Mouse (Mus musculus): Measurements from ENCODE around the gene Dnajc5.

Gene Dnajc5

DNA sequence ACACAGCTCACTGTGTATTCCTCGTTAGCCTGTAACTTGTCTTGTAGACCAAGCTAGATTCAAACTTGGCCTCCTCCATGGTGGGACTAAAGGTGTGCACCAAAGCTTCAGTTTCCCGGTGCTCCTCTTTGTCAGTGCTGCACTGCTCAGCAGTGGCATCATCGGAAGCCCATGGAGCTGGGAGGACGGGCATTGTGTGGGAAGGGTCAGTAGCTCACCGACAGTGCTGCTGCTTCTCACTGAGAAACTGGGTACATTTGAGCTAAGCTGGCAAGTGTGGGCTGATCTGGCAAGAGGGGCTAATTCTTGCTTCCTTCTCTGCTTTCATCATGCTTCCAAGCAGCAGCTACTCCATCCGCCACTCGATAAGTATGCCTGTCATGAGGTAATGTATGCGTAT lies 9.1 kb upstream of the Dnajc5 start:
- no peak for DNase-seq (ENCODE audit: low spot score)

DNA sequence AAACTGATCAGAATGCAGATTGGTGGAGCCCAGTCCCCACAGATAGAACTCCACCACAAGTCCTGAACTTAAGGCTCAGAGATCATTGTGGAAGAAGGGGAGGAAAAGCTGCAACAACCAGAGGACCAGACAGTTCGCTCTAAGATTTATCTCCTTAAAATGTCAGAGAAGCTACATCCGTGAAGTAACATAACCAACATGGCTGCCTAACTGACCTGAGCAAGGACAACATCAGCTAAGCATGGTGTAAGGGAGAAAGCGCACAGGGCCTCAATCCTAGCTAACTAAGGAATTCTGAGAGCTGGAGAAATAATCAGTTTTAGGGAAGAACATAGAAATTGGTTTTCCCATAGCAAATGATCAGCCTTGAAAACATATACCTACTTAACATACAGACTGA lies 1.1 kb upstream of the Dnajc5 start:
- no peak for DNase-seq (ENCODE audit: low spot score)

DNA sequence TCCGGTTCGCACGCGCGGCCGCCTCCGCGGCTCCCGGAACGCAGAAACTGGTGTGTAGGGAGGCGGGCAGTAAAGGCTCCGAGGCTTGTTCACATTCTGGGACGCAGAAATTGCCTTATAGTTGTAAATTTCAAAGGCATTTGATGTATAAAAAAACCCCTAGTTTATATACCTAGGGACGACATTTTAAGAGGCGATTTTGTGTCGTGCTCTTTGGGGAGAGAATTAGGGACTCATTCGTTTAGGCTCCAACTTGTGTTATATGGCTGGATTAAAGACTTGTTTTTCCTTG lies 597 bp downstream of the Dnajc5 start:
- DNase-seq (ENCODE audit: low spot score), result no peak

DNA sequence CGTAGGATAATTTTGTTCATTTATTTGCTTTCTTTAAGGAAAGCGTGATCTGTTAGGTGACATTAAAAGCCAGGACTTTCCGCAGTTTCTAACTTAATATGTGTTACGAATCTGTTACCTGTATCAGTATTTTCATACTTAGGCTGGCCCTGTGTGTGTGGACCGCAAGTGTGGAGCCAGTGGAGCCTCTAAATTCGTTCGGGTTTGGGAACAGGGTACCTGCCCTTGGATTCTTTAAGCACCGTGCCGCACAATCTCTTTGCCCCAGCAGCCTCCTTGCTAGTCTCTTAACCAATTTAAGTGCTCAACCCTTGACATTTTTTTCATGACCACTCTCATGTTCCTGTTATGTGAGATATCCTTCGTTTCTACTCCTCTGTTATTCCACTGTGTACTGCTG lies 1.2 kb downstream of the Dnajc5 start:
- DNase-seq (ENCODE audit: low spot score), result no peak

DNA sequence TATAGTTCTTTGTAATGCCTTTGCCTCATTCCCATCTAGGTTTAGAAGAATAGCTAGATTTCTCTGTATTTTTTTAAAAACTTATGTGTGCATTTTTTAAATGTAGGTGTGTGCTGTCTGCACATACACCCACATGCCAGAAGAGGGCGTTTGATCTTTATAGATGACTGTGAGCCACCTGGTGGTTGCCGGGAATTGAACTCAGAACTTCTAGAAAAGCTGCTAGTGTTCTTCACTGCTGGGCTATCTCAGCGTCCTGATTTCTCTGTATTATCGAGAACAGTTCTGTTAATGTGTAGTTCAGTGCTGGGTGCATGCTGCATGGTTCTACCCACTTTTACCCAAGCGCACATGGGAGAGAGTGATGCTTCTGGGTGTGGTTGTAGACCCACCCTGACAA lies 2.5 kb downstream of the Dnajc5 start:
- DNase-seq (ENCODE audit: low spot score), result no peak

DNA sequence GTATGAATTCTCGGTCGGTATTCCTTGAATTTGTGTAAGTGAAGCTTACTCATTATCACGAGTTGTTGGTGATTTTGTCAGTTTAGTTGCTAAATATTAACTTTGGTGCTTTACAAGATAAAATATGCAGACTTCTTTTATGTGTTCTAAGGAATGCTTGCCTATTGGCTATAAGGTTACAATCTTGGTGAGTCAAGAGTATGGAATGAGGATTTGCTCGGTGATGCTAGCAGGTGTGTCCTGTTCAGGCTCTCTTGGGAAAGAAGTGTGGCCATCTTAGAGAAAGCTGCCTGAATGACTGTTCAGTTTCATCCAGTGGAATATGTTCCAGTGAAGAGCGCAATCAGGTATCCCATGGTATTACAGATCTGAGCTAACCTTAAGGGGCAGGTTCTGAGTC lies 5.2 kb downstream of the Dnajc5 start:
- DNase-seq (ENCODE audit: low spot score), result no peak

DNA sequence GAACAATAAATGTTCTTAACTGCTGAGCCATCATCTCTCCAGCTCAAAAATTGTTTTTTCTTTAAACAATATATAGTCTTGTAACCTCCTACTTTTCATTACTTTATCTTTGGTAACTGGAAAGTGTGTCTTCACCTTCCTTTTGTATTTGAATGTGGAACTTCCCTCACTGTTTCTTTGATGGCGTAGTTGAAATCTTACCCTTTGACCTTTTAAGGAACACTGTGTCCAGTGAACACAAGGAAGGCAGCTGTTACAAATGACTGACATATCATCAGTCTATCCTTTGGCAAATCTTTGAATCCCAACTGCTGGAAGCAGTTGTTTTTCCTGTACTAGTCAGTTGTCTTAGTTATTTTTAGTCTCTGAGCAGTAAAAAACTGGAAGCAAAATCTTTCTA lies 8.8 kb downstream of the Dnajc5 start:
- no peak for DNase-seq (ENCODE audit: low spot score)

DNA sequence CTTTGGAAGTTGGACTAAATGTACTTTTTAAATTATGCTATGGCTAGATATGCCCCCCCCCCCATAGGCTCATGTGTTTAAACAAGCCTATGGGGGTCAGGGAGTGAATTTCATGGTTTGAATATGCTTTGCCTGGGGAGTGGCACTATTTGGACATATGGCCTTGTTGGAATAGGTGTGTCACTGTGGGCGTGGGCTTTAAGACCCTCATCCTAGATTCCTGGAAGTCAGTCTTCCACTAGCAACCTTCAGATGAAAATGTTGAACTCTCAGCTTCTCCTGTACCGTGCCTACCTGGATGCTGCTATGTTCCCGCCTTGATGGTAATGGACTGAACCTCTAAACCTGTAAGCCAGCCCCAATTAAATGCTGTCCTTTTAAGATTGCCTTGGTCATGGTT lies 12.3 kb downstream of the Dnajc5 start:
- DNase-seq (ENCODE audit: low spot score), result no peak

DNA sequence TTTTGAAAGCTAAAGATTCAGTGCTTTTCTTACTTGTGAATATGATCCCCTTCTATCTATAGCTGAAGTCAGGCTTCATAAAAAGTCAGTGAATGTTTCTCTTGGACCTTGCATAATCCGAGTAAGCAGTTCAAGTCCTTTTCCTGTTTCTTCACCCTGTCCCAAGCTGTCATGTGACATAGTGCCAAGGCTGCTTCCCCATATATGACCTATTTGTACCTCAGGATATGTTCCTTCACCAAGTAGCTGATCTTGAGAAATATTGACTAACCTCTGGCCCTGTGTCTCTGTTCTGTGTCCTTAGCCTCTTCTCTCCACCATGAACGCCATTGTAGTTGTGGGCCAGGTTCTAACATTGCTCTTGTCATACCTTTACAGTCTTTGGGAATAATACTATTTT lies 16.1 kb downstream of the Dnajc5 start:
- DNase-seq (ENCODE audit: low spot score), result no peak

DNA sequence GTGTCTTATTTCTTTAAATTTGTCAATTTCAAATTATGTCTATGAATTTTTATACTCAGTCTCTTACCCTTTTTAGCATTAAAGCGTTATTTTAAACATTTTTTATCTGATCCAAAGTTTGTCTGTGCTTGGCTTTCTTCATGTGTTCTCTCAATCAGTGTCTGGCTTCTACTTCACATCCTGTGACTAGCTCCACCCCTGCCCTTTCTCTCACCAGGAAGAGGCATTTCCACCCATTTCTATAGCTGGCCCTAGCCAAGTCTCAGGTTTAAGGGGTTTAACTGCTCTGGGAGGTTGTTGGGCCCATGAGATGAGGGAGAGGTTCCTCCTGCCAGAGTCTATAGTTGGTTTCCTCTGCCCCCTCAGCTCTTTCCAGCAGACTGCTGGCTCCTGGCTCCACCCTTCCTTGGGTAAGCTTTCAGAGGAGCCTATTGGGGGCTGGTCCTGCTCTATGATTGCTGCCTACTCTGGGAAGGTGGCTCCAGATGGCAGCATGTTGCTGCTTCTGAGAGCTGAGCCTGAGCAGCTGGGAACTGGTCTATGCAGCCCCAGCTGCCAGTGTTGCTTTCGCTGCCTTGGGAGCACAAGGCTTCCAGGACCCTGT lies 17.3 kb downstream of the Dnajc5 start:
- no peak for DNase-seq (ENCODE audit: low spot score)

DNA sequence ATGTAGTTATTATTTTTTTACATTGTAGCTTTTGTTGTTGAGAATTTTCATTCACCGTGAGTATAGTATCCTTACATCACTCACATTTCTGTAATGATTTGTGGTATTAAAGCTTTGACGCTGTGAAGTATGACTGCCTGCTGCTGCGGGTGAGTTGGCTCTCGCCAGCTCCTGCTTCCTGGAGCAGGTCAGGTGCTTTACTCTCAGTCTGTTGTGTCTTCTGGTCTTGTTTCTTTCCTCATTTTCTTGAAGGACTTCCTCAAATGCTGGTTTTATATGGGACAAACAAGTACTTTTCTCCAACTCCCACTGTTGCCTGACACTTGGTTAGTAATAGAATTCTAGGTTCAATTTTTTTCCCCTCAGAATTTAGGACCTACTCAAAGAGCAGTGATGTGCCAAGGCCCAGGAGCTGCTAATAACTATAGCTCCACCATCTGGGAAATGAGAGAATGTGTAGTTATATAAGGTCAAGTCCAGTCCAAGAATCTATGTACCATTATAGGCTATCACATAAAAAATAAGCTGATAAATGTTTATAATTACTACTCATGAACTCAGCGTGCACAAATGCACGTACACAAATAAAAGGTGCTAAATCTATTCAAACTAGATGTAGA lies 21.6 kb downstream of the Dnajc5 start:
- DNase-seq (ENCODE audit: low spot score), result no peak

DNA sequence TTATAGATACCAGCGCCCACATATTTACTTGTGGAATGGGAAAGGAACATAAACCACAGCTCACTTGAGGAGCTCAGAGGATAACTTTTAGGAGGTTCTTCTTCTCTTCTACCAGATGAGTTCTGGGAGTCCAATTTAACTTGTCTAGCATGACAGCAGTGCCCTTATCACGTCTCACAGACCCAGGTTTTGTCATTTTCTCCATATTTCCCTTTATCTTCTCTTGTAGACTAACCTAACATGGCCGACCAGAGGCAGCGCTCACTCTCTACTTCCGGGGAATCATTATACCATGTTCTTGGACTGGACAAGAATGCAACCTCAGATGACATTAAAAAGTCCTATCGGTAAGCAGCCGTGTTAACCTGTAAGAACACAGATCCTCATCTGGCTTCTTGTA lies 25.9 kb downstream of the Dnajc5 start:
- no peak for DNase-seq (ENCODE audit: low spot score)

DNA sequence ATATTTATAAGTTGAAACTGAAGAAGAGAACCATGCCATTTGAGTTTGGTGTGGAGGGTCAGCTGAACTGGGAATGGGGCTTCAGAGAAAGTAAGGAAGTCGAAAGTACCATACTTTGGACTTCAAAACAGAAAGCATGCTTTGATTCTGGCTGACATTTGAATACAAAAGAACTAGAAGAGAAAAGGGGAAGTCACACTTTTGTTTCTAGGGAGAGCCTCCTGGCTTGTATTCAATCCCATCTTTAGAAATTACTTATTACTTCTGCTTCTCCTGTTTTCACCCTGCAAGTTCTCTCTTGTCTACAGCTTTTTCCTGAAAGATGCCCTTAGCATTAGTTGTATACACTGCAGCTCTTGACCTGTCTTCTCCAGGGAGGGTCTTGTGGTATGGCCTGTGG lies 27.9 kb downstream of the Dnajc5 start:
- DNase-seq (ENCODE audit: low spot score), result no peak

DNA sequence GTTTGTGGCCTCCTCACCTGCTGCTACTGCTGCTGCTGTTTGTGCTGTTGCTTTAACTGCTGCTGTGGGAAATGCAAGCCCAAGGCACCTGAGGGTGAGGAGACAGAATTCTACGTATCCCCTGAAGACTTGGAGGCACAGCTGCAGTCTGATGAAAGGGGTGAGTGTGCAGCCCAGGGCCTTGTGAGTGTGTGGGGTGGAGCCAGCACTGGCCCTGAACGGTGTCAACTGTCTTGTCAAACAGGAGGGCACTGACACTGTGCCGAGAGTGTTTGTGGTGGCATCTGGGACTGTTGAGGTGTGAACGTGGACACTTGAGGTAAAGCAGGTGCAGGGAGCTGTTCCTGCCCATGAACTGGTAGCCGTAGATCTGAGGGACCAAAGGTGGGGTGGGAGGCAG lies 28.4 kb downstream of the Dnajc5 start:
- no peak for DNase-seq (ENCODE audit: low spot score)

DNA sequence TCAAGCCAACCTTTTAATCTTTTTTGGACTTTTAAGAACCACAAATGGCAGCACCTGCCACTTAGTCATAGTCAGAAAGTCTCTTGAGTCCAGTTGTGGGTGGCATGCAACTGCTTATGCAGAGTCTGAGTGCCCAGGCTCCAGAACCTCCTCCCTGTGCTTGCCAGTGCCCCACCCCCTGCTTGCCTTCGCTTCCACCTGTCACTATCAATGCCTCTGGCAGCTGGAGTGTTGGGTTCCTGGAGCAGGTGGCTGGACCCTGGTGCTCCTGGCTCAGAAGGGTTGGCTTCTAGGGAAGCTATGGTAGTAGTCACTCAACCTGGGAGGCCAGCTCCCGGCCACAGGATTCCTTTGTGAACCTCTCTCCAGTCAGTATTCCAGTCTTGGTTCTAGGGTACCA lies 29.9 kb downstream of the Dnajc5 start:
- no peak for DNase-seq (ENCODE audit: low spot score)

DNA sequence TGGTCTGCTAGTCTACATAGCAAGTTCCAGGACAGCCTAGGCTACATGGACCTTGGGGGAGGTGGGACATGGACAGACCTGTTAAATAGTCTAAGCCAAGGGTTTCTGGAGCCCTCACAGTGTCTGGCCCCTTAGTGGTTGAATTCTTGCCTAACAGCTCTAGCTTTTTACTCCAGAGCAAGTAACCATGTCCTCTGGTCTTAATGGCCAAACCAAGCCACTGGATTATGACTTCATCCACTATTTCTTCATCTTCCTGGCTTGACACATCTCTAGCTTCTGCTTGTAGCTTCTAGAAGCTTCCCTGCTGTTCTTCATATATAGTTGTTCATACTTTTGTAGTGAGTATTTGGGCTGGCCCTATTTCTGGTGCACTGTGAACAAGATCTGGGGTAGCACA lies 33.5 kb downstream of the Dnajc5 start:
- no peak for DNase-seq (ENCODE audit: low spot score)

DNA sequence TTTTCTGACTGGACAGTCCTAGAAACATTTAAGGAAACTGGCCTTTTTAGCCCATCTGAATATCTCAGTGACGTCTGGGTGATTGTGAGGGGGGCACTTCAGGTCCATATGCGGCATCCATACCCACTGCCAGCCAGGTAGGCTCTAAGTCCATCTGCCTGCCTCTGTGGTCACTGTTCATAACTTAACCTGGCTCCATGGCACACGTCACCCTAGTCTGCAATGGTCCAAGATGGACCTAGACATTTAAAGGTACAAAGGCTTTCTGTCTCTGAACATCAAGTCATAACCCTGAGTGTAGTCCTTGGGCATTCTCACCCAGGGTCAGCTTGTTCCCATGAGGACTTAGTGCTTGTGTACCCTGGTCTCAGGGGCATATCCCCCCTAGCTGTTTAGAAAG lies 47.1 kb downstream of the Dnajc5 start:
- no peak for DNase-seq (ENCODE audit: low spot score)

DNA sequence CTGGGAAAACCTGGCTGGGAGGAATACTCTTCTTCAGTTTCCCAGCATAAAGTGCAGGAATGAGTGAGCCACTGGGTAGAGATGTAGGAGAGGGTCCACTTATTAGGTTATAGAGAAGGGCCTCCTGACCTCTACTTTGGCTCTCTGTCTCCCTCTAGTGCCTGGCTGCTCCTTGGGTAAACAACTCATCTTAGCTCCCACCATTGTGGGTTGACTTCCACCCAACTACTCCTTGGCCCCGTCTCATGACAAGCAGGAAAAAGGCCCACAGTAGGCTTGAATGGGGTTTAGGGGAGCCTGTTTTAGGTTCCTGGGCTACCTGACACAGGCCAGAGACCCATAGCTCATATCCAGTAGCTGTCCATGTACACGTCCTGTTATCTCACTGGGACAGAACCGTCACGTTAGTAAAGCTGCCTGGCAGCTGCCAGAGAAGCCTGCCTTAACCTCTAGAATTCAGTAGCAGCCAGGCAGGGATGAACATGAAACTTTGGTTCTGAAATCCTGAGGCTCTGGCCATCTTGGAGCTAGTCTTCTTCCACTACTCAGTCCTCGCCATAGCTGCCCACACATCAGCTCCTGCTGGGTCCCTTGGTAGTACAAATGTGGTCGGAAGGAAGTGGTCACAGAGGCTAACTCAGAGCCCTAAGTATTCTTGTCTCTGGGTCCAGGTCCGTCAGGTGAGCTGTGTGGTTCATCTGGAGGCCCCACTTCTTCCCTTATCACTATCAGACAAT lies 48.2 kb downstream of the Dnajc5 start:
- DNase-seq (ENCODE audit: low spot score), result no peak

DNA sequence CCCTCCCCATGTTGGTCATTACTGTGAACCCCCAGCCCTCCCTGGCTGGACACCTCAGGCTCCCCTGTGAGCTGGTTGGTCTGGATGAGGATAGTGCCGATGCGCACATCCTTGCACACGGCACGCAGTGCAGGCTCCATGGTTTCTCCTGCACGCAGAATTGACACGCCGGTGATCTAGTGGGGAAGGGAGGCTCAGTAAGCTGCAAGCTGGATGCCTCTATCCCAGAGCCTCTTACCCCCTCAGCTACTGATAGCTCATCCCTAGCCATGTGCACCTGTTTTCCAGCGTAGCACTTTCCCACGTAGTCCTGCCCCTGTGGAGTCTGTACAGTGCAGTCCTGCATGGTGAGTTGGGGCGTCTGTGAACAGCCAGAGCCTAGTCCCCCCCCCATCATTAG lies 49.6 kb downstream of the Dnajc5 start:
- no peak for DNase-seq (ENCODE audit: low spot score)

DNA sequence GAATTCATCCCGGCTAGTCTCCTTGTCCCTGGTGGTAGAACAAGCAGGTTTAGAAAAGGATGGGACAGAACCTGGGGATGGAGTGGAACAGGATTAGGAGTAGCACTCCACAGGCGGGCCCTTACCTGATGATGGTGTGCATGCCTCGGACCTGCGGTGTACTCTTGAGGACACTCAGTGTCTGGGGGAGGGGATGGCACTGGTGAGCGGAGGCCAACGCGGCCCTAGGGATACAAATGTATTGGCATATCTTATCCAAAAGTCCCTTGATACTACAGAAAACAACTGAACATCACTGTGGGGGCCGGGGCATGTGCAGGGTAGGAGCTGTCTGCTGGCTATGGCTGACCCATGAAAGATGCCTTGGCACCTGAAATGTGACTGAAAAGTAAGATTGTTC lies 50.1 kb downstream of the Dnajc5 start:
- DNase-seq (ENCODE audit: low spot score), result no peak

DNA sequence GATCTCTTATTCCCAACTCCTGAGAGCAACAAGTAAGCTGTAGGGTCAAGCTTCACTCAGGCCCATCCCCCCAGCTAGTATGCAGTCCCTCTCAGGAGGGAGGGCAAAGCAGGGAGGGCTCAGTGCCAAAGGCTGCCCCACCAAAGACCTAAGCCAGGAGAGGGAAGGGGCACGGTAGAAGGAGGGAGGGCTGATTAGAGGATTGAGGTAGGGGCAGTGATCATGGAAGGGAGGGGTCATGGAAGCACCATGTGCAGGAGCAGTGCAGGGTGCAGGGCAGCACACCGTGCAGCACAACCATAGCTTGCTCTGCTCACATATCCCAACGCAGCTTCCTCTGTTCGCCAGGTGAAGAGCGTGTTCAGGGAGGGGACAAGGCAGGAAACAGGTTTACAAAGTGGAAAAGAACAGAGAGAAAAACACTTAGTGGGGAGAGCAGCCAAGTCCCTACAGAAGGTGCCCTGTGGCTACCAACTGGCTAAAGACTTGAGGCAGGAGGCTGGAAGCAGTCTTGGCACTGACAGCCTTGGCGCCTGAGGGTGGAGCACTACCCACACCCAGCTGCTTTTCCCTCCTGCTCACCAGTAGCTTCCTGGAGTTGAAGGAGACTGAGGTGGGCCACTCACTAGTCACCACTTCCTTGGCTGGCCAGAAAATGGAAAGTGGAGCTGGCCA lies 50.8 kb downstream of the Dnajc5 start:
- DNase-seq (ENCODE audit: low spot score), result no peak

DNA sequence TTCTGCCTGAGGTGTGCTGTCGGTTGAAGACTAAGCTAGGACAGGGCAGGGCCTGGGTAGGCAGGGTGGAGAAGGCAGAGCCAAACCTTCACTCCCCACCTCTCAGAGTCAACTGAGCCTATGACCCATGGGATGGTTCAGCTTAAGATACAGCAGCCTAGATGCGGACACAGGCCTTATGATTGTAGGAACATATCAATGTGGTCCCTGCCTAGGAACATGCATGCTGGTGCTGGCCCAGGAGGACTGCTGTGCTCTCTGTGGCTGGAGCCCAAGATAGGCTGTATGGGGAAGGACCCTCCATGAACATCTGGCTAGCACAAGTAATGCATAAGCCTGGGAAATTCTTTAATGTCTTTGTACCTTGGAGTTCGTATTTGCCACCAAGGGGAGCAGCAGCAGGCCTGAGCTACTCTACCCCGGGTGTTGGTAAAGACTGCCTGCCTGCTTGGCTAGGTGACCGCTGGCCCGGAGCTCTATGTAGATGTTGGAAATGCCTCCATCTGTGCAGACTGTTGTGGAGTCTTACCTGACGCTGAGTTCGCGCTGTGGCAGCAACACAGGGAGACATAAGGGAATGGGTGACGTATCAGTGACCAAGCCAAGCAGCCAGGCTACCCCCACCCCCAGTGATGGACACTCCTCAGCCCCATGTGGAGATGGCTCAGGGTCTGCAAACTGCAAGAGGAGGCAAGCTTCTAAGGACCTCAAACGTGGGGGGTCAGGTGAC lies 51.8 kb downstream of the Dnajc5 start:
- no peak for DNase-seq (ENCODE audit: low spot score)
